ENCODE assay signal across 8 mouse cellular contexts in genomic region chr5:125348487-125348886, GRCm38 (mm10). TPM values are rescaled to one million over a fixed set of nuclear protein-coding genes. Genes with fewer than 3 reads are reported as not detected.
DNase-seq lines count a peak whose midpoint lies in the region; ATAC-seq and TF ChIP-seq lines count a peak whose summit lies in the region.

No protein-coding gene starts in this region.

- TF ChIP-seq EP300 in ES-Bruce4 (IDR thresholded peaks at IDR 0.05; ENCODE audit: insufficient read depth, low read depth, low read length): no peak
- TF ChIP-seq EP300 in heart, postnatal 0 days (IDR thresholded peaks at IDR 0.05; ENCODE audit: low read depth): no peak

- H3K4me3 ChIP-seq in kidney, embryonic 15.5 days (replicated peaks): no peak overlapping the region
- no peak overlapping the region for H3K4me3 ChIP-seq in ES-Bruce4 (ENCODE audit: low read depth, low read length)
- H3K4me3 ChIP-seq in heart, postnatal 0 days (ENCODE audit: low read depth, low read length): no peak overlapping the region
- H3K4me3 ChIP-seq in limb, embryonic 11.5 days (ENCODE audit: low read depth, low read length): no peak overlapping the region
- no peak overlapping the region for H3K4me3 ChIP-seq in olfactory bulb, adult 2 months (ENCODE audit: insufficient read depth, low read depth, low read length)

- H3K36me3 ChIP-seq in kidney, embryonic 15.5 days: no peaks in the 10 kb centered on the region
- H3K36me3 ChIP-seq in ES-Bruce4 (ENCODE audit: control insufficient read depth, insufficient read depth, low read length, poor library complexity, severe bottlenecking): no peaks in the 10 kb centered on the region
- no peaks in the 10 kb centered on the region for H3K36me3 ChIP-seq in heart, postnatal 0 days (replicated peaks; ENCODE audit: control insufficient read depth, insufficient read depth, low read length)
- H3K36me3 ChIP-seq in limb, embryonic 11.5 days (ENCODE audit: control insufficient read depth, insufficient read depth, low read length): no peaks in the 10 kb centered on the region

- 41% methylated on average over 8 of the region's 8 CpGs for WGBS in kidney, embryonic 15.5 days
- 26% methylated on average over 8 of the region's 8 CpGs for WGBS in heart, postnatal 0 days
- WGBS in limb, embryonic 11.5 days: 31% methylated on average over 8 of the region's 8 CpGs
- WGBS in olfactory bulb, adult 2 months: 54% methylated on average over 8 of the region's 8 CpGs

- ATAC-seq in kidney, embryonic 15.5 days (replicated peaks; ENCODE audit: low FRiP score): no peak
- ATAC-seq in heart, postnatal 0 days (ENCODE audit: insufficient read depth, low read depth): peak; percentile 56
- no peak for ATAC-seq in limb, embryonic 11.5 days (ENCODE audit: insufficient number of reproducible peaks, low FRiP score, low TSS enrichment, low read depth)

- no peaks in the 10 kb centered on the region for H3K27me3 ChIP-seq in kidney, embryonic 15.5 days
- no peaks in the 10 kb centered on the region for H3K27me3 ChIP-seq in ES-Bruce4 (ENCODE audit: control insufficient read depth, insufficient read depth, low read length, poor library complexity, severe bottlenecking)
- no peaks in the 10 kb centered on the region for H3K27me3 ChIP-seq in heart, postnatal 0 days (ENCODE audit: control insufficient read depth, insufficient read depth, low read length)
- H3K27me3 ChIP-seq in limb, embryonic 11.5 days (ENCODE audit: control insufficient read depth, insufficient read depth, low read length): no peaks in the 10 kb centered on the region

- no peaks in the 10 kb centered on the region for H3K4me1 ChIP-seq in kidney, embryonic 15.5 days
- H3K4me1 ChIP-seq in ES-Bruce4 (ENCODE audit: control insufficient read depth, insufficient read depth, low read length): no peaks in the 10 kb centered on the region
- no peaks in the 10 kb centered on the region; the same call in 1 of the 2 replicates for H3K4me1 ChIP-seq in heart, postnatal 0 days (ENCODE audit: control insufficient read depth, insufficient read depth)
- H3K4me1 ChIP-seq in limb, embryonic 11.5 days (ENCODE audit: control insufficient read depth, insufficient read depth, low read length): no peaks in the 10 kb centered on the region
- no peaks in the 10 kb centered on the region for H3K4me1 ChIP-seq in olfactory bulb, adult 2 months (ENCODE audit: control insufficient read depth, insufficient read depth, low read length)

- no peaks in the 10 kb centered on the region for H3K9me3 ChIP-seq in kidney, embryonic 15.5 days (replicated peaks)
- no peaks in the 10 kb centered on the region for H3K9me3 ChIP-seq in ES-Bruce4 (replicated peaks; ENCODE audit: control insufficient read depth, insufficient read depth, low read length, poor library complexity, severe bottlenecking)
- no peaks in the 10 kb centered on the region for H3K9me3 ChIP-seq in heart, postnatal 0 days (replicated peaks; ENCODE audit: control insufficient read depth, low read length)
- H3K9me3 ChIP-seq in limb, embryonic 11.5 days (ENCODE audit: control insufficient read depth, low read length): no peaks in the 10 kb centered on the region

- no peak overlapping the region for H3K9ac ChIP-seq in kidney, embryonic 15.5 days
- no peak overlapping the region for H3K9ac ChIP-seq in ES-Bruce4 (ENCODE audit: low read depth, poor library complexity, severe bottlenecking)
- no peak overlapping the region for H3K9ac ChIP-seq in heart, postnatal 0 days (replicated peaks; ENCODE audit: low read depth, low read length)
- H3K9ac ChIP-seq in limb, embryonic 11.5 days (ENCODE audit: low read length): no peak overlapping the region

- peak; percentile 85 for TF ChIP-seq CTCF in ES-Bruce4 (IDR thresholded peaks at IDR 0.05; ENCODE audit: low read depth, low read length)
- TF ChIP-seq CTCF in heart, postnatal 0 days (IDR thresholded peaks at IDR 0.05; ENCODE audit: low read depth): peak; percentile 65
- 0 out of 2 replicates have a peak, but pooled peaks have one; percentile 23 for TF ChIP-seq CTCF in olfactory bulb, adult 2 months (IDR thresholded peaks at IDR 0.05; ENCODE audit: insufficient read depth, low read depth, low read length)

- no peak for TF ChIP-seq POLR2A in ES-Bruce4 (IDR thresholded peaks at IDR 0.05; ENCODE audit: insufficient read depth, low read length)
- TF ChIP-seq POLR2A in olfactory bulb, adult 2 months (IDR thresholded peaks at IDR 0.05; ENCODE audit: insufficient read depth, low read depth, low read length): no peak

- H3K4me2 ChIP-seq in kidney, embryonic 15.5 days: no peak overlapping the region
- H3K4me2 ChIP-seq in heart, postnatal 0 days (ENCODE audit: low read depth, low read length): no peak overlapping the region
- H3K4me2 ChIP-seq in limb, embryonic 11.5 days (ENCODE audit: low read depth, severe bottlenecking): no peak overlapping the region

- DNase-seq in kidney, adult 18-20 months: peak; percentile 68
- peak; percentile 84 to 90 for DNase-seq in adrenal gland, postnatal 36 days
- peak; percentile 29 for DNase-seq in heart, postnatal 0 days (ENCODE audit: low spot score)
- DNase-seq in limb, embryonic 11.5 days (ENCODE audit: low spot score): peak; percentile 70
- no peak for DNase-seq in urinary bladder, postnatal 10 days (ENCODE audit: low spot score)

- no peak overlapping the region for H3K27ac ChIP-seq in kidney, embryonic 15.5 days
- no peak overlapping the region for H3K27ac ChIP-seq in ES-Bruce4 (ENCODE audit: insufficient read depth, low read length)
- no peak overlapping the region for H3K27ac ChIP-seq in heart, postnatal 0 days (ENCODE audit: low read depth)
- H3K27ac ChIP-seq in limb, embryonic 11.5 days (replicated peaks; ENCODE audit: low read depth, low read length): no peak overlapping the region
- H3K27ac ChIP-seq in olfactory bulb, adult 2 months (ENCODE audit: insufficient read depth, low read depth, low read length): no peak overlapping the region

RNA-seq across cellular contexts. Expression of gene Scarb1, which starts 7.6 kb away (rescaled TPM):
- 67.6 and 97.9 TPM in 2 replicates for polyA plus RNA-seq in kidney, embryonic 15.5 days (2015; fragmentation: Nextera tagmentation; extraction: Ambion mirVana)
- 59.6 and 63.9 TPM in 2 replicates for polyA plus RNA-seq in ES-Bruce4 (2011; ENCODE audit: insufficient read depth, insufficient read length, low read depth, missing spikeins)
- 1,000 to 10,000 TPM; 1,867 to 4,652 TPM for total RNA-seq in adrenal gland, postnatal 36 days (2021)
- total RNA-seq in heart, postnatal 0 days (2014; rRNA removed; ENCODE audit: low replicate concordance): 79.8 and 84.2 TPM in 2 replicates
- 53.7 and 58.2 TPM in 2 replicates for polyA plus RNA-seq in heart, postnatal 0 days (2015; fragmentation: Nextera tagmentation; extraction: Ambion mirVana)
- 27.7 and 30.3 TPM in 2 replicates for polyA plus RNA-seq in limb, embryonic 11.5 days (2014; fragmentation: Nextera tagmentation; extraction: Ambion mirVana)
- polyA plus RNA-seq in olfactory bulb, adult 2 months (2012; ENCODE audit: insufficient read depth, insufficient read length, low replicate concordance, missing spikeins): not detected in 2 replicates

RNA-seq across cellular contexts. Expression of gene Gm10382, which starts 40.6 kb away (rescaled TPM):
- polyA plus RNA-seq in kidney, embryonic 15.5 days (2015; fragmentation: Nextera tagmentation; extraction: Ambion mirVana): 0.31 and 0.49 TPM in 2 replicates
- polyA plus RNA-seq in ES-Bruce4 (2011; ENCODE audit: insufficient read depth, insufficient read length, low read depth, missing spikeins): not detected in 2 replicates
- under 1 TPM; 0.23 to 0.40 TPM for total RNA-seq in adrenal gland, postnatal 36 days (2021)
- not detected in 2 replicates for total RNA-seq in heart, postnatal 0 days (2014; rRNA removed; ENCODE audit: low replicate concordance)
- 0.32 and 0.78 TPM in 2 replicates for polyA plus RNA-seq in heart, postnatal 0 days (2015; fragmentation: Nextera tagmentation; extraction: Ambion mirVana)
- 0.28 TPM in 1 of 2 replicates, not detected in the other for polyA plus RNA-seq in limb, embryonic 11.5 days (2014; fragmentation: Nextera tagmentation; extraction: Ambion mirVana)
- polyA plus RNA-seq in olfactory bulb, adult 2 months (2012; ENCODE audit: insufficient read depth, insufficient read length, low replicate concordance, missing spikeins): not detected in 2 replicates

RNA-seq across cellular contexts. Expression of gene Ubc, which starts 41.5 kb away (rescaled TPM):
- polyA plus RNA-seq in kidney, embryonic 15.5 days (2015; fragmentation: Nextera tagmentation; extraction: Ambion mirVana): 1,049 and 1,140 TPM in 2 replicates
- polyA plus RNA-seq in ES-Bruce4 (2011; ENCODE audit: insufficient read depth, insufficient read length, low read depth, missing spikeins): 329 and 334 TPM in 2 replicates
- total RNA-seq in adrenal gland, postnatal 36 days (2021): 1,000 to 10,000 TPM; 1,428 to 1,489 TPM
- 889 and 1,003 TPM in 2 replicates for total RNA-seq in heart, postnatal 0 days (2014; rRNA removed; ENCODE audit: low replicate concordance)
- 742 and 892 TPM in 2 replicates for polyA plus RNA-seq in heart, postnatal 0 days (2015; fragmentation: Nextera tagmentation; extraction: Ambion mirVana)
- polyA plus RNA-seq in limb, embryonic 11.5 days (2014; fragmentation: Nextera tagmentation; extraction: Ambion mirVana): 979 and 1,019 TPM in 2 replicates
- 238 and 763 TPM in 2 replicates for polyA plus RNA-seq in olfactory bulb, adult 2 months (2012; ENCODE audit: insufficient read depth, insufficient read length, low replicate concordance, missing spikeins)

Comparison
In these comparisons a context has a peak if more than half of its experiments do, and no peak if none do; other contexts are left out.
1. CTCF ChIP-seq: peak in every context shown above with its lines; median percentile 85 in ES-Bruce4; 65 in heart, postnatal 0 days; 23 in olfactory bulb, adult 2 months.
2. RNA of gene Scarb1, which starts 7.6 kb away (polyA plus RNA-seq): 67.6 to 97.9 TPM in kidney, embryonic 15.5 days, 59.6 to 63.9 TPM in ES-Bruce4, 53.7 to 58.2 TPM in heart, postnatal 0 days and 27.7 to 30.3 TPM in limb, embryonic 11.5 days; not detected in olfactory bulb, adult 2 months; every median in the first group is over 10 times any median in the second.